Mouse (Mus musculus): ENCODE measurements around the gene Pacsin1. TPM values are rescaled to one million over a fixed set of nuclear protein-coding genes. Genes with fewer than 3 reads are reported as not detected.

Gene Pacsin1
- total RNA-seq, 2 experiments from 2014 or later: 0.18 to 0.59 TPM

Other genes with a start within 250 kb of the Pacsin1 start
- gene Grm4, start 134.1 kb upstream of the Pacsin1 start, total RNA-seq (2021): under 1 TPM in 1 of 2 experiments, not detected in 1; 0.05 TPM
- 10 to 100 TPM; 24.0 to 25.2 TPM for gene Hmga1, start 99.0 kb upstream of the Pacsin1 start, total RNA-seq (2021)
- gene AI413582, start 89.8 kb upstream of the Pacsin1 start, total RNA-seq (2021): 1 to 10 TPM; 2.7 to 2.8 TPM
- 100 to 1,000 TPM; 232 to 233 TPM for gene Nudt3, start 32.0 kb upstream of the Pacsin1 start, total RNA-seq (2021)
- gene RPS10-NUDT3, start 20.3 kb upstream of the Pacsin1 start, total RNA-seq (2021): not detected
- gene Rps10, start 18.8 kb upstream of the Pacsin1 start, total RNA-seq (2021): 100 to 1,000 TPM; 294 to 354 TPM
- not detected for gene Spdef, start 73.4 kb downstream of the Pacsin1 start, total RNA-seq (2021)
- gene D17Wsu92e, start 165.1 kb downstream of the Pacsin1 start, total RNA-seq (2021): 100 to 1,000 TPM; 167 to 174 TPM
- gene Snrpc, start 182.6 kb downstream of the Pacsin1 start, total RNA-seq (2021): 10 to 100 TPM; 69.6 to 70.4 TPM
- gene Uhrf1bp1, start 200.9 kb downstream of the Pacsin1 start, total RNA-seq (2021): 10 to 100 TPM; 17.0 to 26.8 TPM